In genomic region chr11:20239279-20239861, GRCm38 (mm10) we compare ENCODE assay signal across 32 mouse cellular contexts. TPM values are rescaled to one million over a fixed set of nuclear protein-coding genes. Genes with fewer than 3 reads are reported as not detected.
DNase-seq lines count a peak whose midpoint lies in the region; ATAC-seq and TF ChIP-seq lines count a peak whose summit lies in the region.
"Had no signal": no experiment of that assay in that cellular context is flagged by ENCODE, and none has a peak within 500 bp of the region (broad histone marks: within the 10 kb centered on the region; RNA-seq: fewer than 3 reads in every experiment).

No protein-coding gene starts in this region.

- 64% methylated on average over 9 of the region's 9 CpGs for whole genome bisulfite sequencing in heart, adult 2 months
- WGBS in heart, postnatal 0 days = 85% methylated on average over 9 of the region's 9 CpGs

- no peak for TF ChIP-seq CTCF in heart, adult 2 months (IDR thresholded peaks at IDR 0.05)
- no peak for TF ChIP-seq CTCF in ES-Bruce4 (IDR thresholded peaks at IDR 0.05; ENCODE audit: low read depth, low read length)
- no peak for TF ChIP-seq CTCF in heart, postnatal 0 days (IDR thresholded peaks at IDR 0.05; ENCODE audit: low read depth)

- 0 out of 2 replicates have a peak, but pooled peaks cover 7% of the 10 kb centered on the region for H3K9me3 ChIP-seq in ES-Bruce4 (replicated peaks; ENCODE audit: control insufficient read depth, insufficient read depth, low read length, poor library complexity, severe bottlenecking)
- H3K9me3 ChIP-seq in heart, postnatal 0 days (replicated peaks; ENCODE audit: control insufficient read depth, low read length) = no peaks in the 10 kb centered on the region
- H3K9me3 ChIP-seq: embryonic facial prominence, embryonic 12.5 days; forebrain, embryonic 10.5 days; forebrain, embryonic 15.5 days; hindbrain, embryonic 13.5 days; kidney, embryonic 15.5 days; liver, embryonic 12.5 days; megakaryocyte, embryonic 14.5 days; midbrain, embryonic 12.5 days; neural tube, embryonic 13.5 days had no signal

- intact Hi-C loops in heart, adult 2 months (cut with DNase I) = no loop called here

- TF ChIP-seq EP300 in heart, adult 2 months (IDR thresholded peaks at IDR 0.05; ENCODE audit: insufficient read depth, low read depth, low read length) = no peak
- no peak for TF ChIP-seq EP300 in ES-Bruce4 (IDR thresholded peaks at IDR 0.05; ENCODE audit: insufficient read depth, low read depth, low read length)
- no peak for TF ChIP-seq EP300 in heart, postnatal 0 days (IDR thresholded peaks at IDR 0.05; ENCODE audit: low read depth)

- DNase-seq in heart, adult 2 months = no peak
- DNase-seq in heart, adult 9 months (ENCODE audit: low spot score in 2 of 2) = no peak
- peak; percentile 34 for DNase-seq in kidney, postnatal 14 days
- DNase-seq in kidney, adult 11 months = no peak
- no peak for DNase-seq in heart, postnatal 0 days (ENCODE audit: low spot score)
- no peak for DNase-seq in layer of hippocampus, adult 8-10 months (ENCODE audit: low spot score in 2 of 2)
- DNase-seq: adrenal gland, adult 2 months; adrenal gland, postnatal 36 days; cerebellum, adult 9-10 months; cerebellum, postnatal 36 days; embryo, embryonic 11 days; gastrocnemius, postnatal 10 days; left cerebral cortex, postnatal 4 days; liver, postnatal 0 days; lung, postnatal 36 days; right cerebral cortex, postnatal 4 days; thymus, adult 18-20 months; thymus, postnatal 25 days had no signal

- H3K79me2 ChIP-seq in heart, adult 2 months (replicated peaks; ENCODE audit: control insufficient read depth, insufficient read depth, low read length) = no peaks in the 10 kb centered on the region; the same call in 1 of the 2 replicates

- TF ChIP-seq POLR2A in heart, adult 2 months (IDR thresholded peaks at IDR 0.05; ENCODE audit: insufficient read depth, low read depth, low read length) = no peak
- no peak for TF ChIP-seq POLR2A in ES-Bruce4 (IDR thresholded peaks at IDR 0.05; ENCODE audit: insufficient read depth, low read length)

- H3K4me1 ChIP-seq in heart, adult 2 months (ENCODE audit: control insufficient read depth, insufficient read depth, low read length) = peaks cover 11% of the 10 kb centered on the region
- H3K4me1 ChIP-seq in ES-Bruce4 (ENCODE audit: control insufficient read depth, insufficient read depth, low read length) = peaks cover 13% of the 10 kb centered on the region
- H3K4me1 ChIP-seq in heart, postnatal 0 days (ENCODE audit: control insufficient read depth, insufficient read depth) = peaks cover 8% of the 10 kb centered on the region
- H3K4me1 ChIP-seq: forebrain, embryonic 15.5 days had no signal

- H3K36me3 ChIP-seq in heart, adult 2 months (ENCODE audit: control insufficient read depth, insufficient read depth, low read length) = peaks cover 5% of the 10 kb centered on the region
- H3K36me3 ChIP-seq in ES-Bruce4 (ENCODE audit: control insufficient read depth, insufficient read depth, low read length, poor library complexity, severe bottlenecking) = peaks cover 72% of the 10 kb centered on the region
- peaks cover 75% of the 10 kb centered on the region for H3K36me3 ChIP-seq in heart, postnatal 0 days (replicated peaks; ENCODE audit: control insufficient read depth, insufficient read depth, low read length)

- H3K4me3 ChIP-seq in heart, adult 2 months = no peak overlapping the region
- H3K4me3 ChIP-seq in ES-Bruce4 (ENCODE audit: low read depth, low read length) = no peak overlapping the region
- no peak overlapping the region for H3K4me3 ChIP-seq in heart, postnatal 0 days (ENCODE audit: low read depth, low read length)
- H3K4me3 ChIP-seq: embryonic facial prominence, embryonic 12.5 days; forebrain, embryonic 10.5 days; forebrain, embryonic 15.5 days; hindbrain, embryonic 13.5 days; kidney, embryonic 15.5 days; liver, embryonic 12.5 days; megakaryocyte, embryonic 14.5 days; midbrain, embryonic 12.5 days; neural tube, embryonic 13.5 days had no signal

- no peak overlapping the region for H3K9ac ChIP-seq in heart, adult 2 months (ENCODE audit: low read depth, low read length)
- no peak overlapping the region for H3K9ac ChIP-seq in ES-Bruce4 (ENCODE audit: low read depth, poor library complexity, severe bottlenecking)
- no peak overlapping the region for H3K9ac ChIP-seq in heart, postnatal 0 days (replicated peaks; ENCODE audit: low read depth, low read length)
- H3K9ac ChIP-seq: embryonic facial prominence, embryonic 12.5 days; forebrain, embryonic 15.5 days; hindbrain, embryonic 13.5 days; kidney, embryonic 15.5 days; liver, embryonic 12.5 days; liver, postnatal 0 days; midbrain, embryonic 12.5 days; neural tube, embryonic 13.5 days had no signal

- H3K27me3 ChIP-seq in heart, adult 2 months (ENCODE audit: control insufficient read depth, insufficient read depth, low read length) = no peaks in the 10 kb centered on the region
- no peaks in the 10 kb centered on the region for H3K27me3 ChIP-seq in ES-Bruce4 (ENCODE audit: control insufficient read depth, insufficient read depth, low read length, poor library complexity, severe bottlenecking)
- H3K27me3 ChIP-seq in heart, postnatal 0 days (ENCODE audit: control insufficient read depth, insufficient read depth, low read length) = no peaks in the 10 kb centered on the region
- H3K27me3 ChIP-seq: embryonic facial prominence, embryonic 12.5 days; forebrain, embryonic 15.5 days; hindbrain, embryonic 13.5 days; kidney, embryonic 15.5 days; liver, embryonic 12.5 days; megakaryocyte, embryonic 14.5 days; midbrain, embryonic 12.5 days; neural tube, embryonic 13.5 days had no signal

- peak overlapping the region; percentile 38 for H3K27ac ChIP-seq in heart, adult 2 months
- H3K27ac ChIP-seq in ES-Bruce4 (ENCODE audit: insufficient read depth, low read length) = 0 out of 2 replicates have a peak overlapping the region, but pooled peaks have one; percentile 10
- 0 out of 2 replicates have a peak overlapping the region, but pooled peaks have one; percentile 17 for H3K27ac ChIP-seq in heart, postnatal 0 days (ENCODE audit: low read depth)
- H3K27ac ChIP-seq: embryonic facial prominence, embryonic 12.5 days; forebrain, embryonic 10.5 days; forebrain, embryonic 15.5 days; kidney, embryonic 15.5 days; liver, embryonic 12.5 days; midbrain, embryonic 12.5 days; neural tube, embryonic 13.5 days; stomach, postnatal 0 days had no signal

- no peak overlapping the region for H3K4me2 ChIP-seq in heart, postnatal 0 days (ENCODE audit: low read depth, low read length)
- H3K4me2 ChIP-seq: embryonic facial prominence, embryonic 12.5 days; forebrain, embryonic 15.5 days; hindbrain, embryonic 13.5 days; kidney, embryonic 15.5 days; liver, embryonic 12.5 days; midbrain, embryonic 12.5 days; neural tube, embryonic 13.5 days had no signal

- ATAC-seq in heart, postnatal 0 days (ENCODE audit: insufficient read depth, low read depth) = no peak
- no peak for ATAC-seq in erythroid progenitor cell, adult 5-6 weeks (replicated peaks; ENCODE audit: low FRiP score, poor library complexity, severe bottlenecking)
- ATAC-seq: activated CD4-positive, CD25-positive, alpha-beta regulatory T cell, adult 4 months; forebrain, embryonic 15.5 days; intestine, embryonic 16.5 days; liver, embryonic 12.5 days; liver, postnatal 0 days had no signal

RNA-seq across cellular contexts. Expression of gene Cep68, which starts 9.9 kb away (rescaled TPM):
- total RNA-seq in heart, adult 2 months (2021) = 10 to 100 TPM; 43.1 to 49.3 TPM
- polyA plus RNA-seq in heart, adult 2 months (2012; rRNA removed) = 20.1 and 33.4 TPM in 2 replicates
- polyA plus RNA-seq in ES-Bruce4 (2011; ENCODE audit: insufficient read depth, insufficient read length, low read depth, missing spikeins) = 38.0 and 40.4 TPM in 2 replicates
- total RNA-seq in heart, postnatal 0 days (2014; rRNA removed; ENCODE audit: low replicate concordance) = 53.8 and 56.2 TPM in 2 replicates
- polyA plus RNA-seq in heart, postnatal 0 days (2015; fragmentation: Nextera tagmentation; extraction: Ambion mirVana) = 20.3 and 21.0 TPM in 2 replicates
- total RNA-seq in layer of hippocampus, adult 8-10 months (2022) = 10 to 100 TPM; 33.4 to 37.1 (median 34.7) TPM
- total RNA-seq in erythroid progenitor cell, adult 5-6 weeks (2015; ENCODE audit: low replicate concordance) = 3.6 and 6.3 TPM in 2 replicates
- 3.3 and 4.7 TPM in 2 replicates for total RNA-seq in erythroid progenitor cell, adult 5-6 weeks (2017; ENCODE audit: low replicate concordance)

RNA-seq across cellular contexts. Expression of gene Rab1a, which starts 38.1 kb away (rescaled TPM):
- total RNA-seq in heart, adult 2 months (2021) = 100 to 1,000 TPM; 119 to 131 TPM
- 52.8 and 93.3 TPM in 2 replicates for polyA plus RNA-seq in heart, adult 2 months (2012; rRNA removed)
- polyA plus RNA-seq in ES-Bruce4 (2011; ENCODE audit: insufficient read depth, insufficient read length, low read depth, missing spikeins) = 396 and 407 TPM in 2 replicates
- 55.8 and 73.9 TPM in 2 replicates for total RNA-seq in heart, postnatal 0 days (2014; rRNA removed; ENCODE audit: low replicate concordance)
- 219 and 226 TPM in 2 replicates for polyA plus RNA-seq in heart, postnatal 0 days (2015; fragmentation: Nextera tagmentation; extraction: Ambion mirVana)
- total RNA-seq in layer of hippocampus, adult 8-10 months (2022) = 100 to 1,000 TPM; 150 to 170 (median 163) TPM
- total RNA-seq in erythroid progenitor cell, adult 5-6 weeks (2015; ENCODE audit: low replicate concordance) = 86.1 and 103 TPM in 2 replicates
- 40.2 and 60.6 TPM in 2 replicates for total RNA-seq in erythroid progenitor cell, adult 5-6 weeks (2017; ENCODE audit: low replicate concordance)
